Mouse (Mus musculus): ENCODE data around the gene Klhl5.

Klhl5 gene

GRCm38 (mm10) chr5:65145499-65146101 lies 38.3 kb downstream of the Klhl5 start:
- no peak for DNase-seq (ENCODE audit: low read depth, low spot score)

GRCm38 (mm10) chr5:65146749-65147148 lies 39.4 kb downstream of the Klhl5 start:
- no peak for DNase-seq (ENCODE audit: low read depth, low spot score)

- no peak for DNase-seq (ENCODE audit: low read depth, low spot score)
These were observed 42.4 kb downstream of the Klhl5 start for GRCm38 (mm10) chr5:65149706-65150105.

- DNase-seq (ENCODE audit: low read depth, low spot score) = no peak
These were observed 43.1 kb downstream of the Klhl5 start for GRCm38 (mm10) chr5:65150376-65150955.

GRCm38 (mm10) chr5:65151276-65151675 lies 43.9 kb downstream of the Klhl5 start:
- DNase-seq (ENCODE audit: low read depth, low spot score) = no peak

GRCm38 (mm10) chr5:65151767-65152166 lies 44.4 kb downstream of the Klhl5 start:
- no peak for DNase-seq (ENCODE audit: low read depth, low spot score)

GRCm38 (mm10) chr5:65154287-65154686 lies 46.9 kb downstream of the Klhl5 start:
- DNase-seq (ENCODE audit: low read depth, low spot score) = no peak

- no peak for DNase-seq (ENCODE audit: low read depth, low spot score)
These were observed 49.5 kb downstream of the Klhl5 start for GRCm38 (mm10) chr5:65156853-65157252.

- no peak for DNase-seq (ENCODE audit: low read depth, low spot score)
These were observed 50.4 kb downstream of the Klhl5 start for GRCm38 (mm10) chr5:65157412-65158381.

GRCm38 (mm10) chr5:65158696-65159305 lies 51.5 kb downstream of the Klhl5 start:
- DNase-seq (ENCODE audit: low read depth, low spot score) = no peak

- no peak for DNase-seq (ENCODE audit: low read depth, low spot score)
These were observed 55.7 kb downstream of the Klhl5 start for GRCm38 (mm10) chr5:65163001-65163400.

- no peak for DNase-seq (ENCODE audit: low read depth, low spot score)
These were observed 56.3 kb downstream of the Klhl5 start for GRCm38 (mm10) chr5:65163489-65164092.

GRCm38 (mm10) chr5:65170206-65170605 lies 62.9 kb downstream of the Klhl5 start:
- no peak for DNase-seq (ENCODE audit: low read depth, low spot score)

- no peak for DNase-seq (ENCODE audit: low read depth, low spot score)
These were observed 67.9 kb downstream of the Klhl5 start for GRCm38 (mm10) chr5:65175035-65175917.

GRCm38 (mm10) chr5:65175918-65176484 lies 68.7 kb downstream of the Klhl5 start:
- DNase-seq (ENCODE audit: low read depth, low spot score) = no peak

GRCm38 (mm10) chr5:65177026-65177514 lies 69.7 kb downstream of the Klhl5 start:
- peak; percentile 40 for DNase-seq (ENCODE audit: low read depth, low spot score)

- DNase-seq (ENCODE audit: low read depth, low spot score) = no peak
These were observed 71.1 kb downstream of the Klhl5 start for GRCm38 (mm10) chr5:65178477-65178876.

- DNase-seq (ENCODE audit: low read depth, low spot score) = no peak
These were observed 73.9 kb downstream of the Klhl5 start for GRCm38 (mm10) chr5:65181160-65181793.

GRCm38 (mm10) chr5:65181794-65182169 lies 74.4 kb downstream of the Klhl5 start:
- DNase-seq (ENCODE audit: low read depth, low spot score) = no peak

GRCm38 (mm10) chr5:65182268-65182667 lies 74.9 kb downstream of the Klhl5 start:
- no peak for DNase-seq (ENCODE audit: low read depth, low spot score)
